Mouse (Mus musculus): ENCODE measurements around the gene Khdc4.
A peak's percentile ranks its signal among the peaks of the same experiment; 100 is the strongest.

The Khdc4 gene

DNA sequence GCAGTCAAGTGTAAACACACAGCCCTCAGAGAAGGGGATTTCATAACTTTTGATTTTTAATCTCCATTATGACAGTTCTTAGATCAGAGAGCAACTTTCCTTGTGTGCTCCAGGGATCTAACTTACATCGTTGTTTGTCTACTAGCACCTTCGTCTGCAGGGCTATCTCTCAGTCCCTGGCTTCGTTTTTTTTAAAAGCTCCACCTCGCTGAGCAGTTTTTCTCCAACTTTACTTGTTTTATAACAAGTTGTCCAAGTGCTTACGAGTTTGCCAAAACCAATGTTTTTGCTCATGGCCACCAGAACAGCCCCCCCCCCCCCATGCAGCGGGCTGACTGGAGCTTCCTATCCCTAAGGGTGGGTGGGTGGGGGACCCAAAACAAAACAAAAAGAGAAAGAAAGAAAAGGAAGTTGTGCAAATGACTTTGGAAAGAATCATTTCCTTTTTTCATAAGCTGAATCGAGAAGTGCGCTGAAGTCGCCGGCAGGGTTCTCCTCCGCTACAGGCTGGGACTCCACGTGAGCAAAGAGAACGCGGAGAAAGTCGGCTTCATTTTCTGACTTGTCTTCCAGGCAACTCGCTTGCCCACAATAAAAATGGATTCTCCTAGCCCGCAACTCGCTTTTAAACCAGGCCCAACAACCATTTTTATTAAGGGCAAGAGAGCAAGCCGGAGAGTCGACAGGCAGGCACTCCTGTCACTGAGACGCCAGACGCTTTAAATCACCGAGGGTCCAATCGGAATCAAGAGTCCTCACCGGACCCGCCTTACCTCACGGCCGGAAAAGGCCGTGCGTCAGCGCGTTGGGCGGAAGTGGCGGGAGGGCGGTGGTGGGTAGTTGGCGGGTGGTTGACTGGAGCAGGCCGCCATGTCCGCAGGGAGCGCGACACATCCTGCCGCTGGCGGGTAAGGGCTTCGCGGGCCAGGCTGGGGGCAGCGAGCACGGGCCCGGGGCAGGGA, at the start of gene Khdc4:
Khdc4 (plus strand) TSS at position 824 of the 962 bp plus-strand sequence.
- peak; percentile 97 for DNase-seq (ENCODE audit: low read depth, low spot score)

DNA sequence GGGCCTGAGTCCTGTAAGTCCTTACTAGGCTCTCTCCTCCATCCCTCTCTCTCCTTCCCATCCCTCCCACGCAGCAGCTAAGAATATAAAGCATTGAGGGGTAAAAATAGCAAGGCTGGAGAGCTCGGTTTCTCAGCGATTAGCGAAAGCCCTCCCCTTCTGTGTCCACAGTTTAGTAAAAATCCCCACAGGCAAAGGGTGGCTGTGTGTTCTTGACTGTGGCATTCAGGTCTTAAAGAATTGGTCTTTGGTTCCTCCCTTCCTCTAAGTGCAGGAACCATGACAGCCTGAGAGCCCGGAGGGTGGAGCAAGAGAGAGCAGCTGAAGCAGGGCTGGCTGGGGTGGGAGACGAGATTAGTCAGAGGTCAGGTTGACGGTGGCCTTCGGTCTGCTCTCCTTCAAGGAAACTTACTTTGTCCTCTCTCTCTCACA, 49.0 kb upstream of the Khdc4 start:
- DNase-seq (ENCODE audit: low read depth, low spot score), result no peak

DNA sequence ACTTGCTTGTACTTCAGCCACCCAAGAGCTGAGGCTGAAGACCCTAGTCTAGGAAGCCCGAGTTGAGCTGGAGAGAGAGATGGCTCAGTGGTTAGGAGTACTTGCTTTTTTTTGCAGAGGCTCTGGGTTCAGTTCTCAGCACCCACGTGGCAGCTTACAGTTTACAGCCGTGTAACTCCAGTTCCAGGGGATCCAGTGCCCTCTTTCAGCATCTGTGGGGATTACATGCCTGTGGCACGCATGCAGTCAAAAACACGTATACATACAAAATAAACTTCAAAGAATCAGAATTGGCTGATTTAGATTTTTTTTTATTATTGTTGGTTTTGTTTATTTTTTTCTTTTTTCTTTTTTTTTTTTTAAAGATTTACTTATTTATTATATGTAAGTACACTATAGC, 48.5 kb upstream of the Khdc4 start:
- DNase-seq (ENCODE audit: low read depth, low spot score), result no peak

DNA sequence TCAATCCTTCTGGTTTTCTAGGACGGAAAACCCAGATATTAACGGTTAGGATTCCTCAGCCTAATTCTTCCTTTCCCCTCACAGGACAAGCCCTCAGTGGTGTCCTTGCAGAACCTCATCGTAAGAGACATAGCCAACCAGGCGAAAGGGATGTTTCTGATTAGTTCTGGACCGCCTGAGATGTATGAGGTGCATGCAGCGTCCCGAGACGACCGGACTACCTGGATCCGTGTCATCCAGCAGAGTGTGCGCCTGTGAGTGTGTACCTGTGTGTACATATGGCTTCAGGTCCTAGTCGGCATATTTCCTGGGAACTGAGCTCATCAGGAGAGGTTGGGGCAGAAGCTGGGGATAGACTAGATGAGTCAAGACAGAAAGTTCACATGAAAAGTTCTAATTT, 46.4 kb upstream of the Khdc4 start:
- no peak for DNase-seq (ENCODE audit: low read depth, low spot score)

DNA sequence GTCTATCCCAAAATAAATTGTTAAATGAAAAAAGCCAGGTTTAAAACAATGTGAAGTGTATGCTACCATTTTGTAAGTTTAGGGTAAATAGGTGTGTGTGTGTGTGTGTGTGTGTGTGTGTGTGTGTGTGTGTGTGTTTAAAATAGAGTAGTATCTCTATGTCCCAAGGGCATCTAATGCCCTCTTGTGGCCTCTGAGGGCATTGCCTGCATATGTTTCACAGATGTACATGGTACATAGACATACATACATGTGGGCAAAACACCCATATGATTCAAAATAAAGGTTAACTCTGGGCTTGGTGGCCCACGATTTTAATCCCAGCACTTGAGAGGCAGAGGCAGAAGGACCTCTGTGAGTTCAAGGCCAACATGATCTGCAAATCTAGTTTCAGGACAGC, 44.9 kb upstream of the Khdc4 start:
- peak; percentile 73 for DNase-seq (ENCODE audit: low read depth, low spot score)

DNA sequence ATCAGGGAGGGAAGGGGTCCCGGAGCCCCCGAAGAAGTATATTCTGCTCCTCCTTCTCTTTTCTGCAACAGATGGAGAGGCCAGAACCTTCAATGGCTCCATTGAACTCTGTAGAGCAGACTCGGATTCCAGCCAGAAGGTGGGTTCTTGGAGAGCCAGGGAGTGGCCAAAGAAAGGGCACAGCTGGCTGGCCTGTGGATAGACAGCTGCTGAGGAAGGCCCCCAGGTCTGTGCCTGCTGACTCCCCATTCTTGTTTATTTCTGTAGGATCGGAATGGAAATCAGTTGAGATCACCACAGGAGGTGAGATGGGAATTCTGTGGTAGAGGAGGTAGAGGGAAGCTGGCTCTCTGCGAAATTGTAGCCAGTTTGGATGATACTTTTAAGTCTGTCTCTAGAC, 42.5 kb upstream of the Khdc4 start:
- no peak for DNase-seq (ENCODE audit: low read depth, low spot score)

DNA sequence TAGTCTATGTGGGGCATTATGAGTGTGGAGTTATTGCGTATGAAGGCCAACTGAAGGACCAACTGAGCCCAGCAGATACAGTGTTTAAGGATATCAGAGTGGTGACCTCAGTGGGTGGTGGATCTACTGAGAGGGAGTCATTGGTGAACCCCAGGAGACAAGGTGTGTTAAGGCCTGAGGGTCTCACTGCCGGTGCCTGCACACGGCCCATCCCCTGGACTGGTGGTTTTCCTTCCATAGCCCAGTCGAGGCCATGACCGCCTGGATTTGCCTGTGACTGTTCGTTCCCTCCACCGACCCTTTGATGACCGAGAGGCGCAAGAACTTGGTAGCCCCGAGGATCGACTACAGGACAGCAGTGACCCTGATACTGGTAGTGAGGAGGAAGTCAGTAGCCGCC, 39.7 kb upstream of the Khdc4 start:
- no peak for DNase-seq (ENCODE audit: low read depth, low spot score)

DNA sequence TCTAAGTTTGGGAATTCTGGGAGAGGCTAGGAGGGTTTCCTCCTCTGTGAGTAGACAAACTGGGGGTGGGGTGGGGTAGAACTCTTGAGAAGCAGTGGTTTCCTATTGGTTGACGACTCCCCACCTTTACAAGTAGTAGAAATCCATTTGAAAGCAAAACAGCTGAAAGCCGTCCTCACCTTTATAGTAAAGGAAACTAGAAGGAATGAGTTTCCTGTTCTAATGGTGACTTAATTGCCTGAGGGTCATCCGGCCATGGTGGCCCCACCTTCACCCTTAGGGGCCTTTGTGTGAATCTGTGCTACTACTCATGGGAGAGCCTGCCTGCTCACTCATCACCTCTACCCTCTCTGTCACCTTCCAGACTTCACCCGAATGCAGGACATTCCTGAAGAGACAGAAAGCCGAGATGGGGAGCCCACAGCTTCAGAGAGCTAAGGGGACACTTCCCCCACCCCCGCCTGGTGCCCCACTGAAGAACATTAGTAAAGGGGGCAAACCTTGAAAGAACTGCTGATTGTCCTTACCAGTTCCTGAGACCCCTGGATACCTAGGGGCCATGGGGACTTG, 39.1 kb upstream of the Khdc4 start:
- DNase-seq (ENCODE audit: low read depth, low spot score), result no peak

DNA sequence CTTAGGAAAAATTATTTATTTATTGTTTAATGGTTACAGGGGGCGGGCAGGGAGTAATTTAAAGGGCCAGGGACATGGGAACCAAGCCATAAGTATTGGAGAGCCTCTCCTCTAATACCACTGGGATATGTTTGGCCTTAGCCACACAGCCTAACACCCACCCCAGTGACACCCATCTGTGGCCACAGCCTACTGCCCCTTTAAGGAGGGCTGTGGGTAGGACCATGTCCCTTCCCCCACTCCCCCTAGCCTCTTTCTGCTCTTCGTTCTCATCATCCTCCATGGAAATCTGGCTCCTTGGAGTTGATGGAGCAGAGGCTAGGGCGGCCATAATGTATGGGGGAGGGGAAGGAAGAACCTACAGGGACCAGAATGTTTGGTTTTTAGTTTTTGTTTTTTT, 38.5 kb upstream of the Khdc4 start:
- peak; percentile 24 for DNase-seq (ENCODE audit: low read depth, low spot score)

DNA sequence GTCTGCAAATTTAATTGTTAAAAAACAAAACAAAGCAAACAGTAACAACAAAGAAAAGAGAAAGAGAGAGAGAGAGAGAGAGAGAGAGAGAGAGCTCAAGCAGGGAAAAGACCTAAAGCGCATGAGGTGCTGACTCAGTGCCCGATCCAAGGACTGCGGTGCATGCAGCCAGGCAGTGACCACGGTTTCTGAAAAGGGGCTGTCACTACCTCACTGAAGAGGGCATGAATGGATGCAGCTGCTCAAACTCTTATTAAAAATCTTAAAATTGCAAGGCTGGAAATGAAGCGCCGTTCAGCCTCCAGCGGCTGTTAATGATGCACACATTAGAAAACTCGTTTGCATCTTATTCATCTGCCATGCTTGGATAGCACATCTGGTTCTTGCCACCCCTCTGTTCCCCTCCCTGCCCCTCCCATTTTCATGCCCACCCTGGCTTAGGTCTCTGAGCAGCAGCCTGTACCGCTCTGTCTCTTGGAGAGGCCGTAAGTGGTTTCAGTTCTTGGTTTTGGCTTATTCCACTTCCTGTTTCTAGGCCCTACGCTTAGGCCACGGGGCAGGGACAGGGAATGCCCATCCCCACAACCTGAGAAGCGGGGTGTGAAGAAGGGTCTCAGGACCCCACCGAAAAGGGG, 37.7 kb upstream of the Khdc4 start:
- DNase-seq (ENCODE audit: low read depth, low spot score), result peak; percentile 96

DNA sequence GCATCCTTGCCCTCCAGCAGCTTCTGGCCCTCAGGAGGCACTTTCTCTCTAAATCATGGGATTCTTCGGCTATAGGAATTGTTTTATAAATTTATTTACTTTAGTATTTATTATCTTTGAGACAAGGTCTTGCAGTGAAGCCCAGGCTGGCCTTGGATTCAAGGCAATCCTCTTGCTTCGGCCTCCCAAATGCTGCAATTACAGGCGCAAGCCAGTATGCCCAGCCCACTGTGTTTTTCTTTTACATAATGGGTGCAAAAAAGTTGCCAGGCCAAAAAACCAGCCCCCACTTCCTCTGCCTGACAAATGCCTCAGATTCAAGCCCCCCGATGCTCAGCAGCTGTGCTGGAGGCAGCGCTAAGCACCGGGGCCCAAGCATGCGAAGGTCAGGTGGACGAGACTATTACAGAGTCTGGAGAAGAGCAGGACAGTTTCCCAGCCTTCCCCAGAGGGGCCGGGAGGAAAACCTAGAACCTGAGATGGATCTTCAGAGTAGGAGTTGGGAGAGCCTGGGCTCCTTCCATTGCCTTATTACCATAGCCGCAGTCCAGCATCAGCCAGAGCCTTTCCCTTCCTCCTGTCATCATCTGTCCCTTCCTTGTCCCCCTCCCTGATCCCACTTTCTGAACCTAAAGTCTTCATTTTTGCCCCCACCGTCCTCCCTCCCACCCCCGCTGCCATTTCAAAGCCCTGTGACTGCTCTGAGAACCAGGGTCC, 37.0 kb upstream of the Khdc4 start:
- peak; percentile 87 for DNase-seq (ENCODE audit: low read depth, low spot score)

DNA sequence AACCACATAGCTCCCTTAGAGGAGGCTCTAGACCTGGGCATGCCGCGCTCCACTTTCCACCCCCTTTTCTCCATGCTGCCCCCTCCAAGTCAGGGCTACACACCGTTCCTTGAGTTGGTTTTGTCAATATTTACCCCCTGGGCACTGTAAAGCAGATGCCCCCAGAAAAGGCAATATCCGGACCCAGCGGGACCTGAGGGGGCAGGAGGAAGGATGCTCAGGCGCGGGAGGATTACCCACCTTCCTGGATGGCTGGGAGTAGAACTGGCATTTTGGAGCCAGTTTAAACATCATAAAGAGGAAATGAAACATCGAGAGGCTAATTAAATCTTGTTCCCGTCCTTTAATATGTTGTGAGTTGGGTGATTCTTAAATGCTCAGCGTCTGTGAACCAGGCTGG, 36.4 kb upstream of the Khdc4 start:
- DNase-seq (ENCODE audit: low read depth, low spot score), result peak; percentile 74

DNA sequence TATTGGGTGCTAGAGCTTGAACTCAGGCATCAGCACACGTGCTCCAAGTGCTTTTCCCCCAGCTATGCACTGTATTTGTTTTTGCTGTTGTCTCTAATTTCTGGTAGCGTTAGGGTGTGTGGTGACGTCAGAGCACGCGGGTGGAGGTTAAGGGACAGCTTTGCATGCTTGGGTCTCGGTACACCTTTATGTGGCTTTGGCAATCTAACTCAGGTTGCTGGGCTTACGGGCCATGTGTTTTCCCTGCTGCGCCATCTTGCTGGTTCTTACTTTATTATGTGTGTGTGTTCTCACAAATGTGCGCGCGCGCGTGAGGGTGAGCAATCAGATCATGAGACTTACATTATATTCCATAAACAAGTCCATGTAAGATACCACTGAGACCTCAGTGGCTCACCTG, 35.6 kb upstream of the Khdc4 start:
- DNase-seq (ENCODE audit: low read depth, low spot score), result no peak

DNA sequence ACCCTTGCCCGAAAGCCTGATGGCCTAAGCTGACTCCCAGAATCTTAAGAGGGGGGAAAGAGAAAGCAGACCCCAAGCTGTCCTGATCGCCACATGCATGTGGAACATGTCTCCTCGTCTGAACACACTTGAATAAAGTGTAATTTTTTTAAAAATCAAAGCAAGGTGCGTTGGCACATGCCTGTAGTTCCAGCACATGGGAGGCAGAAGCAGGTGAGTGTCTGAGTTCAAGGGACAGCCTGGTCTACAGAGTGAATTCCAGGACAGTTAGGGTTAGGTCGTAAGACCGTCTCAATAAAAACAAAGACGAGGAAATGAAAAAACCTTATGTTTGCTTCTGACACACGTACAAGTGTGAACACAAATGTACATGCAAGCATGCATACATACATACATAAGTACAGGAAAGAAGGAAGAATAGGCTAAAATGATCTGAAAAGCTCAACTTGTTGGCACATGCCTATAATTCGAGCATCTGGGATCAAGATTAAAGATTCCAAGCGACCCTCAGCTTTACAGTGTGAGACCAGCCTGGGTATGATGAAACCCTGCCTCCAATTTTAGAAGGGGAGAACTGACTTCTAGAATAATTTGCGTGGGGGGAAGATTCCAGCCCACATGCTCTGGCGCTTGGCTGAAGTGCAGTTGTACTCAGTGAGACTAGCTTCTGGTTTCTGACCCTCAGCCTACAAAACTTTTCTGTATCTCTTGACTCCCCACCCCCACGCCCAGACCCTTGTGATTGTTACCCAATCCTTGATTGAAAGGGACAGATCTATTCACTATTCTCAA, 34.7 kb upstream of the Khdc4 start:
- peak; percentile 56 for DNase-seq (ENCODE audit: low read depth, low spot score)

DNA sequence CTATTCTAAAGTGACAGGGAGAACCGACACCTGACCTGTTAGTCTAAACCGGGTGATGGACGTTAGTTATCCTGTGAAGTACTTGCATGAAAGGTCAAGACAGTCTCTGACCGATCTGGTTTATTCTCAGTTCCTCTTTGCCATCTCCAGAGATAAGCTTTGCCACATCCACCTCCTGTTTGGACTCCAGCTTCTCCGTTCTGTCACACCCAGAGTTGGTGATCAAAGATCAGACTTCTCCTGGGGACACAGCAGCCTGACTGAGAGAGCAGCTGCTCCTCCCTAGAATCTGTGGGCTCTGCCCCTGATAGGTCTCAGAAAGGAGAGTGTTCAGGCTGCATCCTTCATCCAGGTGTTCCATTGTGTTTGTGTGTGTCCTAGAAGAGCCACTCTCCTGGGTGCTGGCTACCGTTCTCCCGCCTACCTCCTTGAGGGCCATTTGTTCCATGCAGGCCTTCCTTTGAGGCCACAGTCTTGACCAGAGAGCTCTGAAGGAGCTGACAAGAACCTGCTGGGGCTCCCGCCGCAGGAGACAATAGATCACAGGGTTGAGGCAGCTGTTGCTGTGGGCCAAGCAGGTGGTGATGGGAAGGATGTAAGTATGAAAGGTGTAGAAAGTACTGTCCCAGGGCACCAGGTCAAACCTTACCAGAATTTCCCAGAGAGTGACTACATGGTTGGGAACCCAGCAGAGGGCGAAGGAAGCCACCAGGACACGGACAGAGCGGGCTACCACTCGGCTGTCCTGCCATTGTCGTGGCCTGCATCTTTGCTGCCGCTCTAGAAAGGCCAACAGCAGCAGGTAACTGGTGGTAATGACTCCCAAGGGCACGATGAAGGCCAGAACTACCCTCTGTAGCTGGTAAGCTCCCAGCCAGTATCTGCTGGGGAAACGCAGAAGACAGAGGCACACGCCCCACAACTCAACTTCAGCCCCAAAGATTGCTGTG, 33.7 kb upstream of the Khdc4 start:
- DNase-seq (ENCODE audit: low read depth, low spot score), result peak; percentile 70

DNA sequence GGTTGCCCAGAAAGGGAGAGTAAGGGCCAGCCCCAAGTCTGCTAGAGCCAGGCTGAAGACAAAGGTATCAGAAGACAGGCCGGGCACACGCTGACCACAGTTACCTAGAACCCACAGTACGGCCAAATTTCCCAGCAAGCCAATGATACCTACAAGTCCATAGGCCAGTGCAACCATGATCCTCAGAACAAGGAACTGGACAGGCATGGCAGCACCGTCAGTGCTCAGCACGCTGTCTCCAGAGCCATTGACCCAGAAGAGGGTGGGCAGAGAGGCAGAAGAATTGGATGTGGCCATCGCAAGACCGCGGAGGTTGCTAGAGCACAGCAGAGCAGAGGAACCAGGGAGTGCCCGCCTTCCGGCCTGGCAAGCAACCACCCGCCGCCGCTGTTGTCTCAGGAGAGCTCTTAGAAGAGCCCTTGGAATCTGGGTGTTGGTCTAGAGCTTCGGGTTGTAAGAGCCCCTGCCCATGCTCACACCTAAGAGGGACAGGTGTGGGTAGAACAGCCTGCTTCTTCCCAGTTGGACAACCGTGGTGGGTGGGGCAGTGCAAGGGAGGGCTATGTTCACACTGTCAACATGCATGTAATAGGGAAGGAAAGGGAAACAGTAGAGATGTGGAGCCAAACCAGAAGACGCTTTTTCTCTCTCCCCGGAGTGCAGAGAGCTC, 32.6 kb upstream of the Khdc4 start, which contains the start of gene Rxfp4:
Rxfp4 (minus strand) TSS at position 297 of the 670 bp plus-strand sequence.
- DNase-seq (ENCODE audit: low read depth, low spot score), result no peak

DNA sequence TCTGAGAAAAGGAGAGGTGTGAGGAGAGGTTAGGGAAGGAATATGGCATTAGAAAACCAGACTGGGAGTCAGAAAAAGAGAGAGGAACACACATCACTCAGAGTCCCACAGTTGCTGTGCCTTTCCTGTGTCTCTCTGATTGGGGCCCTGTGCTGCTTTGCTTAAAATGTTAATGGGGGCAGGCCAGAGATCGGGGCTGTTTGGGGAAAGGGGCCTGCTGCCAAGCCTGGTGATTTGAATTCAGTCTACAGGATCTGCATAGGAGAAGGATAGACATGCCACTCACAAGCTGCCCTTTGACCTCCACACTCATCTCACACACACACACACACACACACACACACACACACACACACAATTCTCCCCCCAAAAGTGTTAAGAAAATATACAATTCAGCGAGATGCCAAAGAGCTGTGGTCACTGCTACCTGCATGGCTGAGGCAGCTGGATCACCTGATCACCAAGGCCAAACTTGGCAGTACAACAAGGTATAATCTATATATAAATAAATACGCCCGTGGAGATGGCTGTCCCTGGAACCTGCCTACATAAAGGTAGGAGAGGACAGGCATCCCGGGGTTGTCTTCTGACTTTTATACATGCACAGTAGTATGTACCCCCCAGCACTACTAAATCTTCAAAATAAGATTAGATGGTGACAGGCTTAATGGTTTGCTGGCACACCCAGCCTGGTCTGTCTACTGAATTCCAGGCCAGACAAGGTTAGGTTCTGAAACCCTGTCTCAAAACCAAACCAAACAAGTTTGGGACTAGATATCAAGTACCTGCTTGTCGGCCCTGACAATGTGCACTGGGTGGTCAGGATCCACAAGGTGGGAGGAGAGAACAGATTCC, 31.9 kb upstream of the Khdc4 start:
- no peak for DNase-seq (ENCODE audit: low read depth, low spot score)

DNA sequence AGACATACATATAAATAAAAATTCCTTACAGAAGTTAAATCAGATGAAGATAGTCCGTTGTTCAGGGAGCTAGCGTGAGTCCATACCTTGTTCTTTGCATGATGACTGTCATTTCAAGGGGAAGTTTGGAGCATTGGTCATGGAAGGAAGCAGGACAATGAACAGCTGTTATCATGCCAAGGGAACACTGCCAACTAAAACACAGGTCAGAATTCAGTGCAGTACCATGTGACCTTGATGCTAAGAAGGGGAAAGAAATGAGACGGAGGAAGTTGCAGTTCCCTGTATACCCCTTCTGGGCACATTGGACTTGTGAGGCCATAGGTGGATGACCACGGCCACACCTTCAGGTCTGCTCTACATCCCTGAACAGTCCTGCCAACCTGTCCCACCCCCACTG, 31.0 kb upstream of the Khdc4 start:
- DNase-seq (ENCODE audit: low read depth, low spot score), result no peak

Data from A20 (cell line).